Mouse (Mus musculus) lung, postnatal 0 days (tissue): ENCODE results near the gene Fbxo31.

Experiments used
- CTCF ChIP-seq: IDR thresholded peaks from 2 replicates; pipeline ENCODE4 v1.5.1; 2016; ENCODE audit warnings: antibody characterized with exemption, mild to moderate bottlenecking
- EP300 ChIP-seq: IDR thresholded peaks from 2 replicates; pipeline ENCODE4 v1.6.1; 2016; ENCODE audit warnings: antibody characterized with exemption, mild to moderate bottlenecking, control low read depth

GRCm38 (mm10) chr8:121598892-121599291 lies 20.3 kb upstream of the Fbxo31 start:
- TF ChIP-seq CTCF = peak; percentile 95
- no peak for TF ChIP-seq EP300
